Mouse (Mus musculus) thymus, adult 2 months (tissue): ENCODE results near the gene Rims4.

Experiments used
- CTCF ChIP-seq: fragments of 200-500 bp; IDR thresholded peaks from 2 replicates; pipeline ENCODE4 v1.5.1; 2012; ENCODE audit warnings: mild to moderate bottlenecking, control low read depth, low read length, moderate library complexity, borderline replicate concordance; ENCODE audit not compliant: control insufficient read depth, poor library complexity, insufficient read depth; ENCODE audit errors: extremely low read depth
- POLR2A ChIP-seq: fragments of 200-500 bp; IDR thresholded peaks from 2 replicates; pipeline ENCODE4 v1.6.1; 2012; ENCODE audit warnings: mild to moderate bottlenecking, low read length, control low read depth, moderate library complexity; ENCODE audit not compliant: control insufficient read depth, poor library complexity, insufficient read depth; ENCODE audit errors: extremely low read depth

- TF ChIP-seq CTCF (no peak), POLR2A (no peak)
Observed at GRCm38 (mm10) chr2:163907131-163907530, 11.4 kb downstream of the Rims4 start.
